Mouse (Mus musculus) limb, embryonic 13.5 days (tissue): ENCODE data around the gene Fut9. TPM values are rescaled to one million over a fixed set of nuclear protein-coding genes. Genes with fewer than 3 reads are reported as not detected.

ENCODE experiments used
- ATAC-seq: fragments of 200-750 bp; cut with Nextera tagmentation; 2 replicates; pipeline ENCODE4 v1.8.0; 2017; ENCODE audit warnings: low read depth, moderate number of reproducible peaks, moderate TSS enrichment; ENCODE audit not compliant: low FRiP score
- H3K27ac ChIP-seq: fragments of 300-500 bp; sonication (generic); 2 replicates; pipeline ENCODE4 v1.5.1; 2015; ENCODE audit warnings: inconsistent platforms, mild to moderate bottlenecking, moderate library complexity
- H3K27me3 ChIP-seq: fragments of 300-500 bp; sonication (generic); 2 replicates; pipeline ENCODE4 v1.6.1; 2015; ENCODE audit warnings: mild to moderate bottlenecking, inconsistent platforms
- H3K36me3 ChIP-seq: fragments of 300-500 bp; sonication (generic); 2 replicates; pipeline ENCODE4 v1.6.1; 2015; ENCODE audit warnings: inconsistent platforms, mild to moderate bottlenecking, moderate library complexity
- H3K4me1 ChIP-seq: fragments of 300-500 bp; sonication (generic); 2 replicates; pipeline ENCODE4 v1.6.1; 2015; ENCODE audit warnings: inconsistent platforms
- H3K4me2 ChIP-seq: fragments of 300-500 bp; sonication (generic); replicated peaks from 2 replicates; pipeline ENCODE4 v1.6.1; 2015; ENCODE audit warnings: inconsistent platforms, mild to moderate bottlenecking, moderate library complexity
- H3K4me3 ChIP-seq: fragments of 300-500 bp; sonication (generic); 2 replicates; pipeline ENCODE4 v1.5.1; 2015; ENCODE audit warnings: moderate library complexity, mild to moderate bottlenecking, inconsistent platforms
- H3K9ac ChIP-seq: fragments of 300-500 bp; sonication (generic); 2 replicates; pipeline ENCODE4 v1.6.1; 2015; ENCODE audit warnings: mild to moderate bottlenecking, inconsistent platforms
- H3K9me3 ChIP-seq: fragments of 300-500 bp; sonication (generic); 2 replicates; pipeline ENCODE4 v1.6.1; 2016; ENCODE audit warnings: inconsistent platforms
- WGBS: fragments of 180-500 bp; shearing (Covaris S2); methylation state at CpG from one replicate; pipeline ENCODE4 v1.1.7; 2015; 5-methylcytosine and 5-hydroxymethylcytosine counted together
- polyA plus RNA-seq: library from polyadenylated mRNA; unstranded; fragments of >200 nt; fragmentation: Nextera tagmentation; extraction: Ambion mirVana; gene quantifications from 2 replicates; pipeline ENCODE4 v1.2.1, GENCODE M21; 2015

Fut9 gene
- polyA plus RNA-seq, 1 experiment from 2014 or later, result 0.25 TPM

GRCm38 (mm10) chr4:25641993-25642392 lies 158.1 kb downstream of the Fut9 start:
- Histone ChIP-seq H3K9ac (no peak overlapping the region), H3K27me3 (no peaks in the 10 kb centered on the region), H3K4me3 (no peak overlapping the region), H3K27ac (no peak overlapping the region), H3K4me2 (no peak overlapping the region), H3K9me3 (no peaks in the 10 kb centered on the region), H3K36me3 (no peaks in the 10 kb centered on the region), H3K4me1 (no peaks in the 10 kb centered on the region)
- whole genome bisulfite sequencing, result 89% methylated on average over 4 of the region's 4 CpGs
- no peak for ATAC-seq

GRCm38 (mm10) chr4:25633262-25633661 lies 166.8 kb downstream of the Fut9 start:
- 80% methylated on average over 2 of the region's 2 CpGs for WGBS
- Histone ChIP-seq H3K9me3 (no peaks in the 10 kb centered on the region), H3K36me3 (no peaks in the 10 kb centered on the region), H3K27me3 (no peaks in the 10 kb centered on the region), H3K9ac (no peak overlapping the region), H3K4me3 (no peak overlapping the region), H3K27ac (no peak overlapping the region), H3K4me2 (no peak overlapping the region), H3K4me1 (no peaks in the 10 kb centered on the region)
- ATAC-seq, result no peak

DNA sequence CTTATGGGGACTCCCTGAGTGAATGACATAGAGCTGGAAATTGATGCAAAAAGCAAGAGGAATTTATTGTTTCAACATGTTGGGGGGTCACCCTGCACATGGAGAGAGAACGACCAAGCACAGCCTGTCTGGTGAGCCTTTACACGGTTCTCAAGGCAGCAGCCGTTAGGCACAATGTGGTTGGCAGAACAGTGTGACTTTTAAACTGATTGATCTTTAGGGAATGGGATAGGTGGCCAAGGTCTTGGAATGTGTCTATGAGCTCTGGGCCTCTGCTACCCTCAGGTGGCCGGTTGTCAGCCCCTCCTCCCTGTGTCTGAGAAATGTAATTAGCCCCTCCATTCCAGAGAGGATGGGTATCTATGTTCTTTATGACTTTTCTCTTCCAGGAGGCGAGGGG lies 171.9 kb downstream of the Fut9 start:
- H3K4me3 ChIP-seq, result no peak overlapping the region
- H3K9ac ChIP-seq, result no peak overlapping the region
- no peaks in the 10 kb centered on the region; the same call in 1 of the 2 replicates for H3K4me1 ChIP-seq
- H3K27me3 ChIP-seq, result no peaks in the 10 kb centered on the region
- H3K36me3 ChIP-seq, result no peaks in the 10 kb centered on the region
- no peak overlapping the region for H3K4me2 ChIP-seq
- H3K9me3 ChIP-seq, result no peaks in the 10 kb centered on the region
- ATAC-seq, result no peak
- WGBS, result 44% methylated on average over 5 of the region's 5 CpGs
- H3K27ac ChIP-seq, result no peak overlapping the region

- no peaks in the 10 kb centered on the region for H3K36me3 ChIP-seq
- no peaks in the 10 kb centered on the region for H3K27me3 ChIP-seq
- 92% methylated on average over 9 of the region's 9 CpGs for WGBS
- H3K9ac ChIP-seq, result no peak overlapping the region
- no peak overlapping the region for H3K4me2 ChIP-seq
- no peak overlapping the region for H3K27ac ChIP-seq
- H3K4me1 ChIP-seq, result no peaks in the 10 kb centered on the region; the same call in 1 of the 2 replicates
- no peaks in the 10 kb centered on the region for H3K9me3 ChIP-seq
- ATAC-seq, result no peak
- H3K4me3 ChIP-seq, result no peak overlapping the region
Observed at GRCm38 (mm10) chr4:25627467-25627866, 172.6 kb downstream of the Fut9 start.

- Histone ChIP-seq H3K27ac (no peak overlapping the region), H3K4me3 (no peak overlapping the region), H3K4me1 (no peaks in the 10 kb centered on the region; the same call in 1 of the 2 replicates), H3K9me3 (no peaks in the 10 kb centered on the region), H3K9ac (no peak overlapping the region), H3K4me2 (no peak overlapping the region), H3K27me3 (no peaks in the 10 kb centered on the region), H3K36me3 (no peaks in the 10 kb centered on the region)
- no peak for ATAC-seq
- 65% methylated on average over 1 of the region's 1 CpGs for WGBS
Observed at GRCm38 (mm10) chr4:25627039-25627438, 173.0 kb downstream of the Fut9 start.

DNA sequence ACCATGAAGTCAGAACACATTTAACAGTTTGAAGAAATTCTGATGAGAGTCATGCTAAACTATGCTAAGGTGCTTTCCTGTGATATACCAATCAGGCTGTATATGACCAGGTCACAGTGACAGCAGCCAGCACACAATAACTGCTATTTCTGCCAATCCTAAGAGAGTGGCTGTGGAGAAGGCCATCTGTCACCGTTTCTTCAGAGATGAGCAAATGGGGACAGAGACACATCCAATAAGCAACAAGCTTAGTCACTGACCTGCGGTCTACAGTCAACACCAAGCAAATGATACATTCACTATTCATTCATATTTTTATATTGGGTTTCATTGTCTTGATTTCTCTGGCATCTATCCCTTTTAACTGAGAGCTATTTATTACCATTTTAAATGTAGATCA lies 176.9 kb downstream of the Fut9 start:
- Histone ChIP-seq H3K27ac (no peak overlapping the region), H3K4me3 (no peak overlapping the region), H3K4me2 (no peak overlapping the region), H3K36me3 (no peaks in the 10 kb centered on the region), H3K4me1 (no peaks in the 10 kb centered on the region; the same call in 1 of the 2 replicates), H3K9ac (no peak overlapping the region), H3K27me3 (no peaks in the 10 kb centered on the region), H3K9me3 (no peaks in the 10 kb centered on the region)
- WGBS, result 89% methylated on average over 2 of the region's 2 CpGs
- no peak for ATAC-seq

DNA sequence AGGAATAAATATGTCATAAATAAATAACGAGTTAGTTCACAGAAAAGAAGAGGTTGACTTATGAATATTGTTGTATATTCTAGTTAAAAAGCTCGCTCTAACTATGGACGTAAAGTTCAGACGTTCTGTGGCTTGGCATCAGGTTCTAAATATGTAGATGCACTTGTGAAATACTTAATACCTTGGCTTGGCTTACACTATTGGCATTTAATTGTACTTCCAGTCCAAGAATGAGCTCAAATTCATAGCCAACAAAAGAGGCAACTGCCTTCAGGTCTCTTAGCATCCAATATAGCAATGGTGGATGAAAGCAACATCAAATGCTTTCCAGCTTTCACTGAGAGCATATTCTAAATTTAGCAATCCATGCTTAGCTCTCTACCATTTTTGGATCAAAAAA lies 182.7 kb downstream of the Fut9 start:
- 83% methylated on average over 4 of the region's 4 CpGs for WGBS
- H3K36me3 ChIP-seq, result no peaks in the 10 kb centered on the region
- H3K27ac ChIP-seq, result no peak overlapping the region
- H3K9me3 ChIP-seq, result no peaks in the 10 kb centered on the region
- no peak for ATAC-seq
- H3K4me1 ChIP-seq, result no peaks in the 10 kb centered on the region
- no peaks in the 10 kb centered on the region for H3K27me3 ChIP-seq
- H3K4me2 ChIP-seq, result no peak overlapping the region
- no peak overlapping the region for H3K9ac ChIP-seq
- H3K4me3 ChIP-seq, result no peak overlapping the region

GRCm38 (mm10) chr4:25613426-25613825 lies 186.6 kb downstream of the Fut9 start:
- H3K4me2 ChIP-seq, result no peak overlapping the region
- H3K9me3 ChIP-seq, result no peaks in the 10 kb centered on the region
- H3K27me3 ChIP-seq, result no peaks in the 10 kb centered on the region
- no peak overlapping the region for H3K27ac ChIP-seq
- ATAC-seq, result no peak
- no peaks in the 10 kb centered on the region for H3K36me3 ChIP-seq
- 88% methylated on average over 5 of the region's 5 CpGs for WGBS
- H3K9ac ChIP-seq, result no peak overlapping the region
- H3K4me1 ChIP-seq, result no peaks in the 10 kb centered on the region
- H3K4me3 ChIP-seq, result no peak overlapping the region

DNA sequence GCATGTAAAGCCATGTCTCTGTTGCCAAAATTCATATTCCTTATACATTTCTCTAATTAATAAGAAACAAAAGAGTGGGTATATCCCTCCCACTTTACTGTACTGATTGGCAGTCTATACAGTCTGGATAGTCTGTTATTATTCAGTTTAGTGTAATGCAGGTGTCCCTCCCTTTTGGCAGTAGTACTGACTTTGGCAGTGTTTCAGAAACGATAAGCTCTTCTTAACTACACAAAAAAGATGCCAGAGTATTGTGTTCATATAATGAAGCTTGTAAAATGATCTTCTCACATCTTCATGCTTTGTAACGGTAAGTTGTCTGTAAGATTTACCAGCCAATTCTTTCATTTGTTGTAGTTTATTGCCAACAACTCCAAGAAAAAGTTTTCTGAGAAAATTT lies 189.6 kb downstream of the Fut9 start:
- WGBS, result 72% methylated on average over 2 of the region's 2 CpGs
- Histone ChIP-seq H3K9me3 (no peaks in the 10 kb centered on the region), H3K36me3 (no peaks in the 10 kb centered on the region), H3K27me3 (no peaks in the 10 kb centered on the region), H3K27ac (no peak overlapping the region), H3K4me2 (no peak overlapping the region), H3K9ac (no peak overlapping the region), H3K4me3 (no peak overlapping the region), H3K4me1 (no peaks in the 10 kb centered on the region)
- no peak for ATAC-seq

DNA sequence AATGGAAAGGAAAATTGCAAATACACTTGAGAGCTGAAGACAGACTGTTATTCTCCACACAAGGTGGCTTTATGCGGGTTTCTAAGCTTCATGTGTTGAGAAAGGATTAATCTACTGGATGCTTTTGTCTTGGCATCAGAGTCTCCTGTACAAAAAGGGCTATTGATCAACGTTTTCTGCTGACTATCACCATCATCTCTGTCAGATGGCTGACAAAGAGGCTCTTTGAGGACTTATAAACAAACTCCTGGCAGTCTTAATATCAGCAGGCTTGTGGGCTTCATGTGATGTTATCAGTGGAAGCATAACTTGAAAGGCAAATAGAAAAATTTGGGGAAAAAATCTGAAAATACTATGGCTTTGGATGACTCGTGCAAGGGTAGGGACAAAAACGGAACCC lies 206.8 kb downstream of the Fut9 start:
- no peaks in the 10 kb centered on the region for H3K4me1 ChIP-seq
- ATAC-seq, result no peak
- no peak overlapping the region for H3K9ac ChIP-seq
- no peak overlapping the region for H3K27ac ChIP-seq
- 75% methylated on average over 4 of the region's 4 CpGs for WGBS
- H3K27me3 ChIP-seq, result no peaks in the 10 kb centered on the region
- H3K36me3 ChIP-seq, result no peaks in the 10 kb centered on the region
- no peak overlapping the region for H3K4me2 ChIP-seq
- no peak overlapping the region for H3K4me3 ChIP-seq
- H3K9me3 ChIP-seq, result no peaks in the 10 kb centered on the region
